ENCODE assay signal across 8 mouse cellular contexts in the genomic region with DNA sequence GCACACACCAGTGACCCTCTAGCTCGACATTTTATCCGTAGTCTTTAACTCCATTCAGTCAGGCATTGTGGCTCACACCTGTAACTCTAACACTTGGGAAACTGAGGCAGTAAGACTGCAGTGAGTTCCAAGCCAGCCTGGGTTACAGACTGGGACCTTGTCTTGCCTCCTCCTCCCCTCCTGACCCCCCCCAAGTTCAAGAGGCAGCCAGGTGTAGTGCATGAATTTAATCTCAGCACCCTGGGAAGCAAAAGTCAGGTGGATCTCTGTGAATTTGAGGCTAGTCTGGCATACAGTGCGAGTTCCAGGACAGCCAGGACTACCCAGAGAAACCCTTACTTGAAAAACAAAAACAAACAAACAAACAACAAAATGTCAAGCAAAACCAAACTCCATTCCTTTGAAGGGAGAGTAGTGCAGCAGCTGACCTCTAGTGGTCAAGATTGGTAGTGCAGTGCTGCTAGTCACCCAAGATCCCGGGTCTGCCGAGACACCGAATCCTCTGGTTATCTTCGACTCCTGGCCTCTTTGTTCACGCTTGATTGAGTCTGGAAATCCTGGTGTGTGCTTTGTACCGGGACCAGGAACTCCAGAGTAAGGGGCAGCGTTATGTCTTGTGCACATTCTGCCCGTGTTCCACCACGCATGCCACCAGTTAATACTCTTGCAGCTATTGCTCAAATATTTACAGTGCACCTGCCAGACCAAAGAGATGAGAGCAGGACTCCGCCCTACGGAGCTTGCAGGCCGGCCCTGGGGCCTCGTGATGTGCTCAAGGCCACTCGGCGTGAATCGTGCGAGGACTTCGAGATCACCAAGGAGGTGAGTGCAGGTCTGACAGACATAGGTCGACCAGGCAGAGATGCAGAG. TPM values are rescaled to one million over a fixed set of nuclear protein-coding genes. Genes with fewer than 3 reads are reported as not detected.
DNase-seq lines count a peak whose midpoint lies in the region; ATAC-seq lines count a peak whose summit lies in the region.

No protein-coding gene starts in this region.

- DNase-seq in layer of hippocampus, adult 11-12 months (ENCODE audit: low spot score): peak; percentile 80
- no peak for DNase-seq in layer of hippocampus, adult 9-11 months
- DNase-seq in cerebellum, postnatal 4 days (ENCODE audit: low spot score in 2 of 2): peak; percentile 63 to 86
- peak; percentile 55 to 70 for DNase-seq in gastrocnemius, adult 8-10 months (ENCODE audit: low spot score in 2 of 2)
- peak; percentile 76 for DNase-seq in left cerebral cortex, postnatal 4 days
- DNase-seq in midbrain, embryonic 11.5 days (ENCODE audit: low spot score, missing footprints): peak; percentile 97
- peak; percentile 74 for DNase-seq in skeletal muscle tissue, adult 2 months (ENCODE audit: low read depth, low spot score)

- H3K27me3 ChIP-seq in midbrain, embryonic 11.5 days (ENCODE audit: control insufficient read depth, insufficient read depth, low read length): 0 out of 2 replicates have a peak, but pooled peaks cover 3% of the 10 kb centered on the region

- peak overlapping the region; percentile 8; the same call in 1 of the 2 replicates for H3K4me3 ChIP-seq in midbrain, embryonic 11.5 days (ENCODE audit: low read depth, low read length)

- no peaks in the 10 kb centered on the region for H3K9me3 ChIP-seq in midbrain, embryonic 11.5 days (ENCODE audit: control insufficient read depth, low read length)

- ATAC-seq in inflammation-experienced regulatory T-cells, adult 6 months: peak; percentile 39
- no peak for ATAC-seq in midbrain, embryonic 11.5 days (ENCODE audit: low FRiP score)

- H3K27ac ChIP-seq in midbrain, embryonic 11.5 days (ENCODE audit: low read depth, low read length): no peak overlapping the region

- H3K4me2 ChIP-seq in midbrain, embryonic 11.5 days: peak overlapping the region; percentile 5; the same call in 1 of the 2 replicates

- no peaks in the 10 kb centered on the region; the same call in 1 of the 2 replicates for H3K4me1 ChIP-seq in midbrain, embryonic 11.5 days (ENCODE audit: control insufficient read depth, insufficient read depth, low read length)

- no peaks in the 10 kb centered on the region for H3K36me3 ChIP-seq in midbrain, embryonic 11.5 days (ENCODE audit: control insufficient read depth, insufficient read depth, low read length)

- WGBS in midbrain, embryonic 11.5 days: 19% methylated on average over 22 of the region's 22 CpGs

- intact Hi-C loops in left cerebral cortex, postnatal 4 days (cut with DNase I): no loop called here

- H3K9ac ChIP-seq in midbrain, embryonic 11.5 days (ENCODE audit: low read length): peak overlapping the region; percentile 13

RNA-seq across cellular contexts. Expression of a gene that starts 13.8 kb away (rescaled TPM):
- total RNA-seq in gastrocnemius, adult 8-10 months (2022): 10 to 100 TPM in 2 of 4 experiments, 1 to 10 TPM in 2; 3.4 to 20.1 (median 11.8) TPM
- polyA plus RNA-seq in inflammation-experienced regulatory T-cells, adult 6 months (2017; shearing (Covaris generic)): under 1 TPM; 0.21 to 0.34 (median 0.29) TPM
- not detected for total RNA-seq in left cerebral cortex, postnatal 4 days (2021)
- not detected in 2 replicates for polyA plus RNA-seq in midbrain, embryonic 11.5 days (2014; fragmentation: Nextera tagmentation; extraction: Ambion mirVana)

RNA-seq across cellular contexts. Expression of a gene that starts 26.8 kb away (rescaled TPM):
- total RNA-seq in gastrocnemius, adult 8-10 months (2022): 10 to 100 TPM; 22.2 to 36.1 (median 29.7) TPM
- polyA plus RNA-seq in inflammation-experienced regulatory T-cells, adult 6 months (2017; shearing (Covaris generic)): 1 to 10 TPM in 2 of 3 experiments, under 1 TPM in 1; 0.21 to 1.3 (median 1.0) TPM
- total RNA-seq in left cerebral cortex, postnatal 4 days (2021): 1 to 10 TPM; 3.9 to 4.1 TPM
- 0.06 and 0.11 TPM in 2 replicates for polyA plus RNA-seq in midbrain, embryonic 11.5 days (2014; fragmentation: Nextera tagmentation; extraction: Ambion mirVana)

RNA-seq across cellular contexts. Expression of a gene that starts 39.3 kb away (rescaled TPM):
- total RNA-seq in gastrocnemius, adult 8-10 months (2022): 1 to 10 TPM; 2.2 to 2.8 (median 2.5) TPM
- polyA plus RNA-seq in inflammation-experienced regulatory T-cells, adult 6 months (2017; shearing (Covaris generic)): 1 to 10 TPM in 2 of 3 experiments, under 1 TPM in 1; 0.80 to 1.5 (median 1.2) TPM
- 10 to 100 TPM; 12.7 to 14.1 TPM for total RNA-seq in left cerebral cortex, postnatal 4 days (2021)
- polyA plus RNA-seq in midbrain, embryonic 11.5 days (2014; fragmentation: Nextera tagmentation; extraction: Ambion mirVana): 8.8 and 10.0 TPM in 2 replicates

RNA-seq across cellular contexts. Expression of a gene that starts 41.9 kb away (rescaled TPM):
- 100 to 1,000 TPM; 202 to 681 (median 229) TPM for total RNA-seq in gastrocnemius, adult 8-10 months (2022)
- polyA plus RNA-seq in inflammation-experienced regulatory T-cells, adult 6 months (2017; shearing (Covaris generic)): not detected
- total RNA-seq in left cerebral cortex, postnatal 4 days (2021): under 1 TPM; 0.44 to 0.46 TPM
- polyA plus RNA-seq in midbrain, embryonic 11.5 days (2014; fragmentation: Nextera tagmentation; extraction: Ambion mirVana): 0.11 TPM in 1 of 2 replicates, not detected in the other

Comparison
In these comparisons a context has a peak if more than half of its experiments do, and no peak if none do; other contexts are left out.
1. RNA of a gene that starts 26.8 kb away (total RNA-seq): 22.2 to 36.1 TPM in gastrocnemius, adult 8-10 months; 3.9 to 4.1 TPM in left cerebral cortex, postnatal 4 days; every median in the first group is over 4 times any median in the second.